Mouse (Mus musculus) cerebellum, adult 18-20 months (tissue): ENCODE data around the gene BC055324.
"Not testable (repeated sequence)": the region's sequence is repeated elsewhere in the genome, so short reads cannot be mapped to it uniquely, and the experiment has no call there.

Experiments used
- DNase-seq, 2 experiments: peaks; one replicate each; pipeline ENCODE4 v3.0.0; 2021

BC055324 gene

GRCm38 (mm10) chr1:163994721-163995608, at the start of gene BC055324, which contains the start of gene Mettl18:
Gene BC055324, minus strand, starts transcription at chr1:163994796.
Gene Mettl18, plus strand, starts transcription at chr1:163994889.
- DNase-seq: peak; percentile 89 to 91

GRCm38 (mm10) chr1:164043549-164043948, 49.0 kb upstream of the BC055324 start:
- no peak for DNase-seq

- DNase-seq: no peak
These were observed 46.0 kb upstream of the BC055324 start for GRCm38 (mm10) chr1:164040385-164041135.

- DNase-seq: peak in 1 of 2 experiments; percentile 4
These were observed 32.8 kb upstream of the BC055324 start for GRCm38 (mm10) chr1:164027416-164027815.

- no peak for DNase-seq
These were observed 31.1 kb upstream of the BC055324 start for GRCm38 (mm10) chr1:164025685-164026084.

- DNase-seq: not testable (repeated sequence)
These were observed 27.5 kb upstream of the BC055324 start for GRCm38 (mm10) chr1:164022106-164022505.

GRCm38 (mm10) chr1:164020746-164021145, 26.1 kb upstream of the BC055324 start:
- not testable (repeated sequence) for DNase-seq

- no peak for DNase-seq
These were observed 25.2 kb upstream of the BC055324 start for GRCm38 (mm10) chr1:164019789-164020188.

GRCm38 (mm10) chr1:164018221-164018896, 23.8 kb upstream of the BC055324 start:
- no peak for DNase-seq

GRCm38 (mm10) chr1:164014616-164015015, 20.0 kb upstream of the BC055324 start:
- DNase-seq: no peak

- no peak for DNase-seq
These were observed 14.6 kb upstream of the BC055324 start for GRCm38 (mm10) chr1:164009235-164009634.

GRCm38 (mm10) chr1:164004311-164004710, 9.7 kb upstream of the BC055324 start:
- no peak for DNase-seq

GRCm38 (mm10) chr1:164001831-164002452, 7.3 kb upstream of the BC055324 start:
- no peak for DNase-seq

GRCm38 (mm10) chr1:163995609-163995913, 965 bp upstream of the BC055324 start:
- DNase-seq: no peak

GRCm38 (mm10) chr1:163994173-163994720, 349 bp downstream of the BC055324 start:
- DNase-seq: no peak

GRCm38 (mm10) chr1:163992371-163992770, 2.2 kb downstream of the BC055324 start:
- DNase-seq: no peak

GRCm38 (mm10) chr1:163976515-163976914, 18.1 kb downstream of the BC055324 start:
- DNase-seq: no peak

- no peak for DNase-seq
These were observed 19.5 kb downstream of the BC055324 start for GRCm38 (mm10) chr1:163975088-163975487.

- DNase-seq: no peak
These were observed 20.1 kb downstream of the BC055324 start for GRCm38 (mm10) chr1:163974471-163974870.

- no peak for DNase-seq
These were observed 30.4 kb downstream of the BC055324 start for GRCm38 (mm10) chr1:163964008-163964689.

- DNase-seq: no peak
These were observed 36.6 kb downstream of the BC055324 start for GRCm38 (mm10) chr1:163958036-163958435.

GRCm38 (mm10) chr1:163953396-163953795, 41.2 kb downstream of the BC055324 start:
- no peak for DNase-seq
